Mouse (Mus musculus) cerebellum, postnatal 14 days (tissue): Measurements from ENCODE around the gene Tesmin.

Source experiments
- DNase-seq, 2 experiments: peaks; one replicate each; pipeline ENCODE4 v3.0.0; 2021; ENCODE audit warnings: mixed read lengths in 2 of 2

Gene Tesmin

DNA sequence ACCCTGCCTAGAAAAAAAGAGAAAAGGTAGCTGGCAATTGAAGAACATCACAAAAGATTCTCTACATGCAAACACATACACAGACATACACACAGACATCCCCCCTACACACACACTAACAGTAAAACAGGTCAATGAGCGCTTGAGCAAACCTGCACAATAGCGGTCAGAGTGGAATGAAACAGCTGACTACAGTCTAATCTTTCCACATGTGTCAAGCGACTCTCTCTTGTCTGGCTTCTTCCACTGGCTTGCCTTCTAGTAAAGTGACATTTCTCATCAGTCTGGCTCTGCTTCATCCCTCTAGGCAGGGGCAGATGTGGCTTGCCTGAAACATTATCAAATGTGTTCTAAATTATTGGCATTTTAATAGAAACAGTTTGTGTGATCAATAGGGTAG lies 5.6 kb downstream of the Tesmin start:
- DNase-seq, result no peak

DNA sequence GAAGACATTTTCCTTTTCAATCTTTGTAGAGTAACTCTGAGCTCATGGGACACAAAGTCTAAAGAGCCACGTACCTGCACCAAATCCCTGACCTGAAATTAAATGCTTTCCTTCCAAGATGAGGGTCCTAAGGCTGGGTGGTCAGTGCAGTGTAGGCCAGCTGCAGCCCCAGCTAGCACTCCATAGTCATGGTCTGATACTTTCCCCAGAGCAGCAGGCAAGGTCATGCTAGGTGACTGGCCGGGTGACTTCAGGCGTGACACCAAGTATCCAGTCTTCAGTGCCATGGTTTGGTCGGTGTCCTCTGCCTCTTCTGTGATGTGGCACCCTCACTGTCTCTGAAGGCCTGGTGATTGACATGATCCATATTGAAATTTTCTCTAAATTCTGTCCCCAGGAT lies 11.4 kb downstream of the Tesmin start:
- DNase-seq, result no peak

DNA sequence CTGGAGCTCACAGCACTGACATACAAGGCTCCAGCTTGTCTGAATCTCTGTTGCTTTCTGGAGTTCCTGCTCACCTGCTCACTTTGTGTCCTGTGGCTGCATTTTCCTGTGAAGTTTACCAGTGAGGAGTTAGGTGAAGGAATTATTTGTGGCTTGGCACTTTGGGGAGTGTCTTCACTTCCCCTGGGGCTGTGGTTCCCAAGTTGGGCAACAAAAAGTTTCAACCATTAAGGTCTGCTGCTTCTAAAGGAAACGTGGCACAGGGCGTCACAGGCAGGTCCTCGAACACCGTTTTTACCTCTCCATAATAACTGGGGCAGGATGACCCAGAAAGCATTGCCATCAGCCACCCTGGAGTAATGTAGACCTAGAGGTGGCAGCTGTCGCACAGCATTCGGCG lies 12.8 kb downstream of the Tesmin start:
- DNase-seq, result no peak

DNA sequence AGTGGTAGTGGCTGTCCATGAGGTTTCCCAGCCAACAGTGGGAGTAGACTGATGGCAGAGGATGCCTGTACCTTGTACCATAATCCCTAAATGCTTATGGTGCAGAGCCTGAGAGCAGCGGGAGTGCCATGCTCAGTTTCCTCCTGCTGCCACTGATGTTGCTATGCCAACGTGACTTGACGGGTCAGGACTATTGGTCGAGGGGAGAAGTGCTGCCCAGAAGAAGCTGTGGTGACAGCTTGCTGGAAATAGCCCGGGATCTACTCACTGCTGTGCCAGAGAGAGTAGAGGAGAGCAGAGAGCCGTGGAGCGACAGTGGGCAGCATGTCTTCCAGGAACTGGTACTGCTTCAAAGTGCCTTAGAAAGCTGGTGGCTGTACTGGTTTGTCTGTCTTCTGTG lies 13.3 kb downstream of the Tesmin start:
- peak; percentile 60 to 72 for DNase-seq

DNA sequence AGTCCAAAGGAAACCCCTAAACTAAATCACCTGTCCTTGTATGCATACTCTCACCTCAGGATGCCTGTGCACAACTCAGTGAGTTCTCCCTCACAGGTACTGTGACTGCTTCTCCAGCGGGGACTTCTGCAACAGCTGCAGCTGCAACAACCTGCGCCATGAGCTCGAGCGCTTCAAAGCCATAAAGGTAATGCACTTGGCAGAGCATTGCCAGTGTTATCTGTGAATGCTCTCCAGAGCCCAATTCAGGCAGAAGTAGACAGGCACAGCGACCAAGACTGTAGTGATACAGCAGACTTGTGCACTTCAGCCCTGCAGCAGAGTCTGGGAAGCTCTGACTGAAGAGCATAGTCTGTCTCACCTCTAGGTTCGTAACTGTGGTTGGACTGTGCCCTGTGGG lies 13.7 kb downstream of the Tesmin start:
- DNase-seq, result no peak

DNA sequence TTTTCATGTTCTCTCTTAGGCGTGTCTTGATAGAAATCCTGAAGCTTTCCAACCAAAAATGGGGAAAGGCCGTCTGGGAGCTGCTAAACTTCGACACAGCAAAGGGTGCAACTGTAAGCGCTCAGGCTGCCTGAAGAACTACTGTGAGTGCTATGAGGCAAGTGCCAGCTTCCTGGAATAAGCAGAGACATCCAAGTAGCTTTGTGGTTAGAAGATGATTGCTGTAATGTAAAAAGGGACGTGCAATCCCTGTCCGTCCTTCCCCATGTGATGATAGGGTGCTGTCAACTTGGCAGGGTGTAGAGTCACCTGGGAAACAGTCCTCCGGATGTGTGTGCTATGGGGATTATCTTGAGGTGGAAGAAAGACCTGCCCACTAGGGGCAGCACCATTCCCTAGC lies 15.4 kb downstream of the Tesmin start:
- DNase-seq, result no peak

- peak; percentile 42 to 66 for DNase-seq
Measured at GRCm38 (mm10) chr19:3405531-3406281, 17.0 kb downstream of the Tesmin start.

GRCm38 (mm10) chr19:3414268-3414733 lies 25.6 kb downstream of the Tesmin start, which contains the start of gene Gal:
Gal (minus strand) TSS chr19:3414544.
- no peak for DNase-seq

DNA sequence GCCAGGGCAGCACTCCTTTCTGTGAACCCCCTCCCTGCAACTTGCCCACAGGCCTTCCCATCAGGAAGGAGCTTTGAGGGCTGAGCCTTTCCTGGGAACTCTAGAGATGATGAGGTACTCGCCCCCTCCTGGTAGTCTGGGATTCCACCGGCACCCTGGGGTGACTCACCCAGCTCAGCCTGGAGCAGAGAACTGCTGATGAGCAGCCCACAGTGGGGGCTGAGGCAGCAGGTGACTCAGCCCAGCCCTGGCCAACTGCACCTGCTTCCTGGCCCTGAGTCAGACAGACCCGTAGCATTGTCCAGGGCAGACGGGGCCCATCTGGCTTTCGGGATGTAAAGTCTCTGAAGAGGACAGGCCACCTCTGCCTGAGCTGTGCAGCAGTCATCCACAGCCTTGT lies 30.6 kb downstream of the Tesmin start:
- no peak for DNase-seq

GRCm38 (mm10) chr19:3422488-3422887 lies 33.8 kb downstream of the Tesmin start:
- no peak for DNase-seq

DNA sequence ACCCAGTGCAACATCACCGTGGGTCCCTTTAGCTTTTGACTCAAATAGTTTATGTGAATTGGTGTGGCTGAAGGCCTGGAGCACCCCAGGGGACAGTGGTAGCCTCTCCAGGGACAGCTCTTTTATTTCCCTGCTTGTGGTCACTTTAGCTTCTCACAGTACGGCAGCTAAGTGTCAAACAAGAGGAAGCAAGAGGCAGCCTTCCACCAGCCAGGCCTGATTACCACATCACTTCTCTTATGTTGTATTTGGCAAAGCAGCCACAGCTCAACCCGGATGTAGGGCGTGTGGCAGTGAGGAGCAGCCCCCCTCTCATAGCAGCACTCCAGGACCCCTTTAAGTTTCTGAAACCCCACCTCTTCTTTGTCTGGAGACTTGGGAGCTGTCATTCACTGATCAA lies 34.3 kb downstream of the Tesmin start:
- no peak for DNase-seq

DNA sequence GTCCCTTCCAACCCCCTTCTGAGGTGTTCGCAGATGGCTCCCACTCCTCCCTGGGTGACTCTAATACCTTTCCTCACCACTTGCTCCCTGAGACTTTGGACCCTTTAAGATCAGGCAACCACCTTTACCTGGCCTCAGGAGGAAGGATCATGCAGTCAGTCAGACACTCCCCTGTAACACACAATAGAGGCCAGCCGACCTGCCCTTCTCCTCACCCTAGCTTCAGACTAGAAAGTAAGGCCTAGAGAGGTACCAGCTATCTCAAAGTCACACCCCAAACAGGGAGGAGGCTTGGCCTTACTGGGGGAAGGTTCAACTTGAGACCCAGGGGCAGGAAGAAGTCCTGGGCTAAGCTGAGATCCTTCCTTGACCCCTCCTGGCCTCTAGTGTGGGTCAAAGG lies 35.6 kb downstream of the Tesmin start:
- no peak for DNase-seq

- DNase-seq, result peak; percentile 77 to 80
Measured at GRCm38 (mm10) chr19:3428057-3428830, 39.6 kb downstream of the Tesmin start.

DNA sequence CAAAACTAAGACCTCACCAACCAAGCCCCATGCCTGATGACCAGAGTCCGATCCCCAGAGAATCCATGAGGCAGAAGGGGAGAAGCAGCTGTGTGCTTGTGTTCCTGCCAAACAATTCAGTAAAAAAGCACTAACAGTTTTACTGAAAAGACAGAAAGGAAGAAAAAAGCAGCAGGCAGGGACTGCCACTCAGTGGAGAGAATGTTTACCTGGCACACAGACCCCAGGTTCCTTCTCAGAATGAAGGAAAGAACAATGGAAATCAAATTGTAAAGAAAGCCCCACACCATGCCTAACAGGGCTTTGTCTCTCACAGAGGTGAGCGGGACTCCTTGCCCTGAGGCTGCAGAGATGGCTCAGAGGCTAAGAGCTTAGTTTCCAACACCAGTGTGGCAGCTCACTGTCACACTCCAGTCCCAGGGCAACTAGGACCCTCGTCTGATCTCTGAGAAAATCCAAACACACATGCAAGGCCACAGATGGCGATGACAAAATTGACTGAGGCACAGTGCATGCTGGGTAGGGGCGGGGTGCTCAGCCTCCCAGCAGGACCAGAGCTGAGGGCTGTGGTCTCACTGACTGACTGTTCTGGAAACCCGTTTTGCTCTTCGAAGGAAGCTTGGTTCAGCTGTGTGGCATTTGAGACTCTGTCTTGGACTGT lies 40.6 kb downstream of the Tesmin start:
- peak; percentile 56 to 59 for DNase-seq

GRCm38 (mm10) chr19:3431066-3431465 lies 42.4 kb downstream of the Tesmin start:
- DNase-seq, result no peak

DNA sequence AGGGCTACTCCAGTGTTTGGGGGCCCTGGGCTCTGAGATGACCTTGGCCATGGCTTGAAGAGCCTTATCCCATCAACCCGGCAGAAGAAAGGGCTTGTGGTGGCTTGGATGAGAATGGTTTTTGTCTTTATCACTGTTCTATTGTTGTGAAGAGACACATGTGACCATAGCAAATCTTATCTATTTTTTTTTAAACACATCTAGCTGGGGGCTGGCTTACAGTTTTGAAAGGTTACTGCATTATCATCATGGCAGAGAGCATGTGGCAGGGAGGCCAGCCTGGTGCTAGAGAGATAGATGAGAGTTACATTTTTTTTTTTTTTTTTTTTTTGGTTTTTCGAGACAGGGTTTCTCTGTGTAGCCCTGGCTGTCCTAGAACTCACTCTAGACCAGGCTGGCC lies 43.3 kb downstream of the Tesmin start:
- no peak for DNase-seq

- DNase-seq, result no peak
Measured at GRCm38 (mm10) chr19:3434124-3434523, 45.5 kb downstream of the Tesmin start.

GRCm38 (mm10) chr19:3434641-3435040 lies 46.0 kb downstream of the Tesmin start:
- no peak for DNase-seq

- no peak for DNase-seq
Measured at GRCm38 (mm10) chr19:3435824-3436223, 47.2 kb downstream of the Tesmin start.

- DNase-seq, result peak; percentile 41 to 73
Measured at GRCm38 (mm10) chr19:3436840-3437239, 48.2 kb downstream of the Tesmin start.

DNA sequence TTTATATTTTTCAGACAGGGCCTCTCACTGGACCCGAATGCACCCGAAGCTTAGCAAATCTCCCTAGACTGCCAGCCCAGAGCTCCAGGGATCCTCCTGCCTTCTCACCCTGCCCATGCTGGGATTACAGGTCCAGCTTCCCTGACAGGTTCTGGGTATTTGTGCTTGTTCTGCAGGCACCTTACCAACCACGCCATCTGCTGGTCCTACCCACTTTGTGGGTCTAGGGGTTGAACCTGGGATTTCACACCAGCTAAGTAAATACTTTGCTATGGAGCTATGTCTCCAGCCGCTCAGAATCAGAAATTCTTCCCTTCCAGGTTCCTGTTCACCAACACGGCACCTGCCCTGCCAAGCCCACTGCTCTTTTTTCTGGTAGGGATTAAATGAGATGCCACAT lies 49.3 kb downstream of the Tesmin start:
- DNase-seq, result no peak

DNA sequence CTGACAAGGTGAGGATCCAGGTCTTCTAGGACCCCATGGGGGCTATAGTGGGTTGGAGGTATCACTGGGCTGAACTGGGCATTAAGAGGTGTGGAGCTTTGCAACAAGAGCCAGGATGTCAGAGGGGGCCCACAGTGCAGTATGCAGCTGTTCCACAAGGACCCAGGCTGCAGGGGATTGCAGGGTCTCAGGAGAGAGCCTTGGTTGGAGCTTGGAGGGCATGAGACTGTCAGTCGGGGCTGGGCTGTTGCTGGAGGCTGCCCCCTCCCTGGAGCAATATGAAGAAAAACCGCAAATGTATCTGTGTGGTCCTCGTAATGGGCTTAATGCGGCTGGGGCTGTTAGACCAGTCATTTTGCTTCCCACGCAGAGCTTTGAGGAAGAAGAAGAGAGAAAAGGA lies 52.0 kb downstream of the Tesmin start:
- no peak for DNase-seq

DNA sequence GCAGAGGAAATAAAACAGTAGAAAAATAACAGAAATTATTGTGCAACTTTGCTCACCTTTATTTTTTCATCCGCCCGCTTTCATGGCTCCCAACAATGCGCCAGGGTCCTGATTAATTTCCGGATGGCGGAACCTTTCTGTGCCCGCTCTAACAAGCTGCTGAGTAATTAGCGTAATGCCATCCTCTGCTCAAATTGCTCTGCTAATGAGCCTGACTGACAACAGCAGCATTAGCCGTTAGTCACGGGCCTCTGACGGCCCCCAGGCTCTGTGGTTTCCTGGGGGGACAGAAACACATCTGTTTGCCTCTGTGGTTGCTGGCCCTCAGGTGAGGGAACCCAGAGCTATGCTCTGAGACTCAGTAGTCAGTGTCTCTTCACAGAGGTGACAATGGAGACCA lies 52.4 kb downstream of the Tesmin start:
- DNase-seq, result no peak

DNA sequence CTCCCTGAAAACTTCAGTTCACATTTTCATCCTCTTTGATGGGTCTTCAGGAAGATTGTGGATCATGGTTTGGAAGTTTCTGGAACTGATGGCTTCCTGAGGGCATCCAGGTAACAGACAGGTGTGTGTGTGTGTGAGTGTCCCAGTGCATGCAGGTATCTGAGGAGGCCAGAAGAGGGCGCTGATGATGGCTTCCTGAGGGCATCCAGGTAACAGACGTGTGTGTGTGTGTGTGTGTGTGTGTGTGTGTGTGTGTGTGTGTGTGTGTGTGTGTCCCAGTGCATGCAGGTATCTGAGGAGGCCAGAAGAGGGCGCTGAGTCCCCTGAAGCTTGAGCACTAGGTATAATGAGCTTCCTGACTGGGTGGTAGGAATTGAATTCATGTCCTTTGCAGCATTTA lies 58.7 kb downstream of the Tesmin start:
- DNase-seq, result no peak
